Mouse (Mus musculus): ENCODE measurements around the gene Tango6. TPM values are rescaled to one million over a fixed set of nuclear protein-coding genes. Genes with fewer than 3 reads are reported as not detected.

Gene Tango6
- polyA plus RNA-seq, 1 experiment from 2014 or later, result 6.2 TPM

DNA sequence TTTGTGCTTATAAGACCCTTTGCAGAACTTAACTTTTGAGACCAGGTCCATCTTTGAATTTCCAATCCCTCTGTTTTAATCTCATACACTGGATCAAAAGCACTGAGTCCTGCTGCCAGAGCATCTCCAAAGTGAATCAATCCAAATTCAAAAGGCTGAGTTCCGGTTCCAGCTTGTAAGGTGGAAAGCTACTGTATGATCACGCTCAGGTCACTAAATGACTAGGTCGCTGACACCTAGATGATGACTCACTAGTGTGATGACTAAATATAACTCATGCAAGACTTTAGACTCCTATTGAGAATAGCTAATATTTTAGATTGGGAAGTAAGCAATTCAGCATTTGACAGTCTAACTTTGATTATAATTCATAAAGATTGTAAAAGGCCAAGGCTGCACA, 205.9 kb downstream of the Tango6 start:
- H3K27me3 ChIP-seq (replicated peaks), result no peaks in the 10 kb centered on the region
- no peaks in the 10 kb centered on the region for H3K9me3 ChIP-seq (replicated peaks)
- H3K27ac ChIP-seq (replicated peaks), result no peak overlapping the region
- no peak overlapping the region for H3K4me3 ChIP-seq (replicated peaks)
- no peak overlapping the region for H3K4me2 ChIP-seq
- ATAC-seq (ENCODE audit: low FRiP score), result no peak
- H3K9ac ChIP-seq (replicated peaks), result no peak overlapping the region
- H3K36me3 ChIP-seq, result peaks cover 25% of the 10 kb centered on the region
- H3K4me1 ChIP-seq, result peaks cover 15% of the 10 kb centered on the region
- WGBS, result 88% methylated on average over 3 of the region's 3 CpGs

DNA sequence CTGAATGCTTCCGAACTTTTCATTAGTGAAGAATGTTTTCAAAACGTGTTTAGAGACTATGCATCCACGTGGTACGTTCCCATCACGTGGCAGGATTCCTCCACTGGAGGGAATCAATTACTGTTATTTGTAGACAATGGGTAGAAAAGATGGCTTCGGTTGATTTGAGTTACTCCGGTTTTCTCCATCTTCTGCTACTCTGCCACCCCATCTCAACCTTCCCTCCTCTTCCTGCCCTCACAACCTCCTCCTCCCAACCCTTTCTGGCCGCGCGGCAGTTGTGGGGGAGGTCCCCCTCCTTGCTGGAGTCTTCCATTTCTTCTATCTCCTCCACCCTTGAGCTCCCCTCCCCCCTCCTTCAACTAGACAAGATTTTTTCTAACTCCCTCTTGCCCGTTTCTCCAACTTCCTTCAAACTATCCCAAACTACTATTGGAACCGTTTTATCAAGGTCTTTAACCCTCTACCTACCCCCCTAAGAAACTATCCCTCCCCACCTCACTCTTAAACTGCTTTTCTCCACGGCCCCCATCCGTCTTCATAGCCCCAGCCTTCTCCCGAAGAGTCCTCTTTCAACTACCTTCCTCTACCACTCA, 209.4 kb downstream of the Tango6 start:
- Histone ChIP-seq H3K4me2 (peak overlapping the region; percentile 80), H3K4me1 (peaks cover 26% of the 10 kb centered on the region), H3K27me3 (replicated peaks) (no peaks in the 10 kb centered on the region), H3K9me3 (replicated peaks) (no peaks in the 10 kb centered on the region), H3K4me3 (replicated peaks) (peak overlapping the region; percentile 96), H3K27ac (replicated peaks) (peak overlapping the region; percentile 94), H3K36me3 (peaks cover 16% of the 10 kb centered on the region; the same call in 1 of the 2 replicates), H3K9ac (replicated peaks) (peak overlapping the region; percentile 92)
- ATAC-seq (ENCODE audit: low FRiP score), result no peak
- under 1% methylated on average over 15 of the region's 15 CpGs for WGBS

GRCm38 (mm10) chr8:106892806-106893451, 210.1 kb downstream of the Tango6 start:
- peak overlapping the region; percentile 94 for H3K27ac ChIP-seq (replicated peaks)
- ATAC-seq (ENCODE audit: low FRiP score), result peak; percentile 81
- peak overlapping the region; percentile 92 for H3K9ac ChIP-seq (replicated peaks)
- peaks cover 18% of the 10 kb centered on the region for H3K36me3 ChIP-seq
- H3K4me1 ChIP-seq, result peaks cover 26% of the 10 kb centered on the region
- H3K4me2 ChIP-seq, result peak overlapping the region; percentile 80
- no peaks in the 10 kb centered on the region for H3K27me3 ChIP-seq (replicated peaks)
- H3K9me3 ChIP-seq (replicated peaks), result no peaks in the 10 kb centered on the region
- H3K4me3 ChIP-seq (replicated peaks), result peak overlapping the region; percentile 96
- WGBS, result under 1% methylated on average over 53 of the region's 57 CpGs

DNA sequence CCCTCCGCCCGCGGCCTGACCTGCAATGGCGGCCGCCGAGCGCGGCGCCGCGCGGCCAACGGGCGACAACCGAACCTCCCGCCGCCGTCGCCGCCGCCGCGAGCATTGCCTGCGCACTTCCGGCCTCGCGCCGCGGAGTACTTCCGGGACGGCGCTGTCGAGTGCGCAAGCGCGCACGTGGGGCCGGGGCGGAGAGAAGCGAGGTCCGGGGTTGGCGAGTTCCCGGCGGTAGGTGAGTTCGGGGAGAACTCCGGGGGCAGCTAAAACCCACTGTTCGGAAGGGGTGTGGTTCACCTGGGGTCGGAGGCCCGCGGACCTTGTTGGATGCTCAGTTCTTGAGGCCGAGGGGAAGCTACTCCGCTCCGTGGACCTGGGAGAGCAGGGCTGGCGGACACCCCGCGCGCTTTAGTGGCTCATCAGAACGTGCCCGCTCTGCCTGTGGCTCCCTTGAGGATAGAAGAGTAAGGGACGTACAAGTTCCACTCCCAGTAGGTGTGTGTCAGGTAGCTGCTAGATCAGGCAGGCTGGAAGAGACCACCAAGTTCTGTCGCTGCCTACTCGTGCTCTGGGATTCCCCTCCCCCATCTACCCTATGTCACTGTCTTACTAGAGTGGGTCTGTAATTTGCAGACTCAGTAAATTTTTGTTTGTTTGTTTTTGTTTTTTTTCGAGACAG, 210.8 kb downstream of the Tango6 start, which contains the start of gene Utp4:
Utp4 (plus strand) TSS at position 156 of the 676 bp plus-strand sequence.
- H3K4me2 ChIP-seq, result peak within 1 kb of the TSS; percentile 80
- no peaks in the 10 kb centered on the region for H3K9me3 ChIP-seq (replicated peaks)
- H3K27ac ChIP-seq (replicated peaks), result peak within 1 kb of the TSS; percentile 94
- H3K9ac ChIP-seq (replicated peaks), result peak within 1 kb of the TSS; percentile 92
- H3K4me1 ChIP-seq, result peaks cover 26% of the 10 kb centered on the region
- H3K4me3 ChIP-seq (replicated peaks), result peak within 1 kb of the TSS; percentile 96
- ATAC-seq (ENCODE audit: low FRiP score), result peak; percentile 95
- H3K27me3 ChIP-seq (replicated peaks), result no peaks in the 10 kb centered on the region
- under 1% methylated on average over 63 of the region's 63 CpGs for WGBS
- H3K36me3 ChIP-seq, result peaks cover 25% of the 10 kb centered on the region

DNA sequence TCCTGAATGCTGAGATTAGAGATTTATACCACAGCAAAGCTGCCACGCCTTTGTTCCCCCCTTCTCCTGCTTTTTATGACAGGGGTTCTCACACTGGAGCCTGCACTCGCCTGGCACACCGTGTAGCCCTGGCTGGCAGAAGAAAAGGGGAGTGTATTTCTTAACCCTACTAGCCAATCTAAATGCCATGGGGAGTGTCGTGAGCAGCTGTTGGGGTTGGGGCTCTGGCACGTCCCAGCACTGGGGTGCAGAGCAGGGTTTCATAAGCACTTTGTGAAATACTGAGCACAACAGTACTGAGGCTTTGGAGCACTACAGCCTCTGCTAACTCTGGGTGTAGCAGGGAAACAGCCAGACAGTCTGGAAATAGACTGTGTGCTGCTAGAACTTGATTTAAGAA, 216.6 kb downstream of the Tango6 start:
- Histone ChIP-seq H3K27ac (replicated peaks) (no peak overlapping the region), H3K27me3 (replicated peaks) (no peaks in the 10 kb centered on the region), H3K9ac (replicated peaks) (no peak overlapping the region), H3K9me3 (replicated peaks) (no peaks in the 10 kb centered on the region), H3K4me1 (peaks cover 5% of the 10 kb centered on the region), H3K36me3 (peaks cover 78% of the 10 kb centered on the region), H3K4me2 (no peak overlapping the region), H3K4me3 (replicated peaks) (no peak overlapping the region)
- ATAC-seq (ENCODE audit: low FRiP score), result no peak
- WGBS, result 86% methylated on average over 5 of the region's 5 CpGs

Other genes starting within 250 kb of the Tango6 start
- not detected in 2 replicates for gene 6030452D12Rik, start 182.5 kb upstream of the Tango6 start, polyA plus RNA-seq (2015; fragmentation: Nextera tagmentation; extraction: Ambion mirVana)
- 8.5 and 13.7 TPM in 2 replicates for gene Cdh3, start 172.2 kb upstream of the Tango6 start, polyA plus RNA-seq (2015; fragmentation: Nextera tagmentation; extraction: Ambion mirVana)
- gene Gm10073, start 109.6 kb upstream of the Tango6 start, polyA plus RNA-seq (2015; fragmentation: Nextera tagmentation; extraction: Ambion mirVana), result 9.4 and 11.1 TPM in 2 replicates
- 1.9 and 21.6 TPM in 2 replicates for gene Cdh1, start 79.7 kb upstream of the Tango6 start, polyA plus RNA-seq (2015; fragmentation: Nextera tagmentation; extraction: Ambion mirVana)
- 1.6 and 2.2 TPM in 2 replicates for gene Has3, start 187.2 kb downstream of the Tango6 start, polyA plus RNA-seq (2015; fragmentation: Nextera tagmentation; extraction: Ambion mirVana)
- 41.7 and 49.8 TPM in 2 replicates for gene Utp4, start 210.6 kb downstream of the Tango6 start, polyA plus RNA-seq (2015; fragmentation: Nextera tagmentation; extraction: Ambion mirVana)

Data from neural tube, embryonic 15.5 days (tissue).